Mouse (Mus musculus) thymus, postnatal 25 days (tissue): ENCODE data around the gene Map6.

ENCODE experiments used
- DNase-seq: peaks from one replicate; pipeline ENCODE4 v3.0.0; 2022

Map6 gene

DNA sequence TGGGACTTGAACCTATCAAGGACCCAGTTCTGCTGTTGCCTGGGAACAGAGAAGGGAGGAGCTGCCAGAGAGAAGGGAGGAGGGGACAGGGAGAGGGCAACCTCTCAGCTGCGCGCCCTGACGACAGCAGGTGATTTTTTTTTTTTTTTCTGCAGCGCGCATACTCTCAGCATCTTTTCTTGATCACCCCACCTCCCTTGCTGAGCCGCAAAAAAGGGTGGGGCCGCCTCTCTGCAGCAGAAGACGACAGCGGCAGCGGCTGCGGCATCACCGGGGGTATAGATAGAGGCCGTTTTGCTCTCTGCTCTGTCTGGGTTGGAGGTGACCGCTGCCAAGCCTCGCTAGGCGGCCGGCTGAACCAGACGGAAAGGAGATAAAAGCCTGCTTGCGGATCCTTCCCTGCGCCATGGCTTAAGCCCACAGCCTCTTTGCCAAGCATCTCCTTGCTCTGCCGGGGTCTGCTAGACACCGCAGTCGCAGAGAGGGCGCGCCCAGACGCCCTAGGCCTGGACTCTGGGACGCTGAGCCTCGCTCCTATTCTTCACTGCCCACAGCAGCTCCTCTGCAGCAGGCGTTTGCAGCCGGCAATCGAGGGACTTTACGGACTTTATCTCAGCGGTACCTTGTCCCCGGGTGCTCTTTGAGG lies at the start of gene Map6:
Map6 (plus strand) TSS at position 197 of the 646 bp plus-strand sequence.
- DNase-seq: peak; percentile 13

DNA sequence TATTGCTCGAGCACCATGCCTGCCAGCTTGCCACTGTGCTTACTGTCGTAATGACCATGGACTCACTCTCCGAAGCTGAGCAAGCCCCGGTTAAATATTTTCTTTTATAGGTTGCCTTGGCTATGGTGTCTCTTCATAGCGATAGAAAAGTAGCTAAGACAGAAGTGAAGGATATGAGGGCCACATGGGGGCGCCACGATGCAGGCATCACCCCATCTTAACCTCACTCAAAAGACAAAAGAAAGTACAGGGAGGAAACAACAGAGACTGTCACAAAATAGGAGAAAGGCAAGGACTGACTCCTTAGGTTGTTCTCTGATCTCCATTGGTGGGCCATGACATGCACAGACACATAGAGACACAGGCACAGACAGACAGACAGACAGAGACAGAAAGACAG lies 43.0 kb upstream of the Map6 start:
- DNase-seq: no peak

DNA sequence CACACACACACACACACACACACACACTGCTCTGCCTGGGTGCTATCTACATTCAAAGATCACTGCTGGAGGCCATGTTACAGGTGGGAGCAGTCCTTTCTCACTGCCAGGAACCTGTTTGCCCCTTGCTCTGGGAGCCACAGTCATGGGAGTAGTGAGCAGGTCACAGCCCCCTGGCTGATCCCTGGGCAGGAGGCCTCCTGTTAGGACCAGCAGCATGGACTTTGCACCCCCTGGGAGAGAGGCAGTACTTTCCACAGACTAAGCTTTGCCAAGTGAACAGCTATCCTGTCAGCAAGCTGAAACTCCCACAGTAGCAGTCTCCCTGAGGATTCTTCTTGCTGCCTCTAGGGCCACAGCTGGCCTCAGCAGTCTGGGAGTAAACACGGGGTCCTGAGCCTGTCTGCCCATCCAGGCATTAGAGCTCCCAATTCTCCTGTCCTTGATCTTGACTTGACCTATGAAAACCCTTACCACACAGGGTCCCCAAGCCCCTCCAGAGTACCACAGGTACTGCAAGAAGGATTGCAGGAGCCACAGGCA lies 42.5 kb upstream of the Map6 start:
- no peak for DNase-seq

DNA sequence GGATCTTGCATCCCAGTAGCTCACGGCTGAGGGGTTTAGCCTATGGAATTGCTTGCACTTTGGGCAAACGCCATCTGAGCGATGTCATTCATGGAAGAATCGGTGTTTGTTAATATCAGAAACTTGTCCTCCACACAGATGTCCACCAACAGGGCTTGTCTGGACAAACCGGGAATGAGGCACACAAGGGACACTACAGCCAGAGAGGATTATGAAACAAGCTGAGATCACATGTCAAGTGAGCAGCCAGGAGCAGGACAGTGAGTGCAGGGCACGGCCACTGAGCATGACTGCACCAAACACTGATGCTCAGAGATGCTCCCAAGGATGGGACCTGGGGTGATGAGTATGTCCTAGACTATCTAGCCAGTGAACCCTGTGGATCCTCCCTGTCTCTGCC lies 41.8 kb upstream of the Map6 start:
- no peak for DNase-seq

DNA sequence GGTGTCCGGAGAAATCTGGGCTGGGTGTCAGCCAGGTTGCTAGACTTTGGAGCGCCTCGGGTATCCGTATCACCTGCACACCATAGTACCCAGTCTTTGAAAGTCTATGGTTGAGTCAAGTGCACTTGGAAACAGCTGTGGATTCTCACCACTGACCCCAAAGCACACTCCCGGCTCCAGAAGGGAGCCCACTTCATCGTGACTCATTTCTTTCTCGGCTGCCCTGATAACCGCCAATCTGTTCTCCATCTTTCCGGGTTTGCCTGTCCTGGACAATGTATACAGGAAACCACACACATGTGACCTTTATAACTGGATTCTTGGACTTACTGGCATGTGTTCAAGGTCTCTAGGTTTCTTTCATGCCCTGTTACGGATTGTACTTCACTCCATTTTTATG lies 40.6 kb upstream of the Map6 start:
- DNase-seq: no peak

DNA sequence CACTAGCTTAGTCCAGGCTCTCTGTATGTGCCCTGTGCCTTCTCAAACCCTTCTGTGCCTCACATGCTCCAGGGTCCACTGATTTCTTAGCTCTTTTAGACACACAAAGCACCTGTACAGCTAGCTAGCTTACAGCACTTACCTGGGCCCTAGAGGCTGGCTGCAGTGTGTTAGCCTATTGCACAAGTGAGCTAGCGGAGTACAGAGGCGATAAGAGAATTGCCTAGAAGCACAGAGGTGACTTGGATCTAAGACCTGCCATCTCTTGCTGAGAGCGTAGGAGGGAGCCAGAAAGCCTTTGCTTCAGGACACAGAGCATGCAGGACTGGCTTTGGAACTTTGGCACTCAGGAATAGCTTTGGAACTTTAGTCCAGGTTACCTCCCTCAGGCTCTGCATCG lies 40.0 kb upstream of the Map6 start:
- no peak for DNase-seq

DNA sequence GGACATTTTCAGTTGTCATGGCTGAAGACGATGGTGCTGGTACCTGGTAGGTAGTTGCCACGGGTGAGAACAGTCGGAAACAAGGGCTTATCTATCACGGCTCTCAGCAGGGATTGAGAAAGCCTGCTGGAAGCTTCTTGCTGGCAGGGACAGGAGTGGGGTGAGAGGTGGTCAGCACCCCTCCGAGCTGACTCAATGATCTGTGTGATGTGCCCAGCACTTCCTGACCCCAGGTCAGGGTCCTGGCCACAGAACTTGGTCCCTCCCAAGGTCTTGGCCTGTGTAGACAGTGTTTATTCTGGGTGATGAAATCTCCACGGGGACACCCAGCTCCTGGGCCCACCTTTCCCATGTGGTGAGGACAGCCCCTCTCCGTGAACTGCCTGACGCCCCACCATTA lies 38.4 kb upstream of the Map6 start:
- DNase-seq: no peak

DNA sequence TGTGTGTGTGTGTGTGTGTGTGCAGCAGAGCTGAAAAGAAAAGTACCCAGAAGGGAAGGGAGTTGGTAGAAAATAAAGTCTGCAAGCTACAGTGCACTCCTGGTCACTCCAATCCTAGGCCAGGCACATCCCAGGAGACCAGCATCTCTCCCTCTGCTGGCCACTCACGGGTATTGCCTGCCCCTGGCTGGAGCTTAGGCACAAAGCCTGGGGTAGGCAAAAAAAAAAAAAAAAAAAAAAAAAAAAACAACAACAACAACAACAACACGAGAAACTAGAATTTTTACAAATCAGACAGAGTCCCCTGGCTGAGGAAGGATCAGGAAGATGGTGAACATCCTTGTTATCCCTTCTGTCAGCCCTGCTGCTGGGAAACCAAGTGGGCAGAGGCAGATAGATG lies 37.8 kb upstream of the Map6 start:
- no peak for DNase-seq

DNA sequence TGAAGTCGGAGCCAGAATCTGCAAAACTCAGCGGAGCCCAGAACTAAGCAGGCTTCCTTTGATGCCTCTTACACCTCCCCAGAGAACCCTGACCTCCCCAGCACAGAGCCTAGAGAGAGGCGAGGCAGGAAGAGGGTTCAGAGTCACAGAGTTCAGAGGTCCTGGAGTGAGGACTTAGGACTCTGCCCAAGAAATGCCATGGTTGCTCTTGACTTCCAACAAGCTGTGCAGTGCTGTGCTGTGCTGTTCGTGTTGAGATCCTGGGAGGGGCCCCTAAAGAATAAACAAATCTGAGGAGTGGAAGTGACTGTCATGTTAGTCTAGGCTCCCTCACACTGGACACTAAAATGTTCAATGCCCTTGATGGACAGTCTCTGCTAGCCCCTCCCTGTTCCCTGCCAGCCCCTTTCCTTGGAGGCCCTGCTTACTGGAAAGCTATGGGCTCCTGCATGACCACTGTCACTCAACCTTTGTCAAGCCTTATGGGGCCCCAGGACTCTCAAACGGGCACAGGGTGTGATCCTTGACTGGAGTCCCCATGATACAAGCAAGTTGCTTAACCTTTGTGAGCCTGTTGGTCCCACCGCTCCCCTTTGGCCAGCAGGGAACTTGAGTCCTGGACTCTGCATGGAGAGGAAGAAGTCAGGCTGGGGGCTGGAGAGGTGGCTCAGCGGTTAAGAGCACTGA lies 37.0 kb upstream of the Map6 start:
- DNase-seq: no peak

DNA sequence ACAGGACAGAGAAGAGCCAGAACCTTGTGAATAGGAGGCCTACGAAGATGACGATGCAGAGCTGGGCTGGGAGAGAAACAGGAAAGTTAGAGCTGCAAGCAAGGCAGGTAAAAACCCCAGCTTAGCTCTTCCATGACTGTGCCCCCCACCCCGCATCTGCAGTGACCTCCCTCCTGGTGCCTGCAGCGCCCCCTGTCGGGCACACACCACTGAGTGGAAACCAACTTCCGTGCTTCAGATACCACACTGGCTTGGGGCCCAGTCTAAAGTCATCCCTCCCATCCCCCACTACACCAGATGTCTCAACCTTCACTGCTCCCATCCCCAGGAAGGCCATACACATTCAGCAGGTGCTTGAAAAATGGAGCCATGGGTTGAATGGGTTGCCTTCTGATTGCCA lies 34.7 kb upstream of the Map6 start:
- no peak for DNase-seq

DNA sequence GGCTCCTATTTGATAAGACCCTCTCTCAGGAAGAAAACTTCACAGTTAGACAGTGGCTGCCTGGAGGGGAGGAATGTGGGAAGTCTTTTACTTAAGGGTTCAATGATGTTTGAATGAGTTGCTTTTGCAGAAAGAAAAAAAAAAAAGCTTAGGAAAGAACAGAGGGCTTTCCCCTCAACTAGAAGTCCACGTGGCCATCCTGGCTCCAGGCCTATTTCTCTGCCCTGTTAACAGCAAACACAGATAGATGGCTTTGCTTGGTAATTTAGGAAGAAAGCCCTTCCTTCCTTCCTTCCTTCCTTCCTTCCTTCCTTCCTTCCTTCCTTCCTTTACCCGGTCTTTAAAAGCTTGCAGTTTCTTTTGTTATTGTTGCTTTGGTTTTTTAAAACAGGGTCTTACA lies 32.3 kb upstream of the Map6 start:
- no peak for DNase-seq

DNA sequence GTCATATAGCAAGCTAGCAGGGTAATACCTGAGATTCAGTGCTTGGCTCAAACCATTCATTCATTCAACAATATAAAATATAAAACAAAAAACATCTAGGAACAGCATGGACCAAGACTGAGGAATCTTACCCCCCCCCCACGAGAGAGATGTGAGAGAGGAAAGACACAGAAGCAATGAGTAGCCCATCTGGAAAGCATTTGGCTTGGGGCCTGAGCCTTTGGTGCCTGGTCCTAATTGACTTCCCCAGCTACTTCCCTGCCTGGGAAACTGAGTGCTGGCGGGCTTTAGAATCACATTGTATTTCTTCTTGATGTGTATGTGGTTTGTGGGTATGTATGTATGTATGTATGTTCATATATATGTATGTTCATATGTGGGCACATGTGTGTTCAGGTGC lies 31.6 kb upstream of the Map6 start:
- no peak for DNase-seq

DNA sequence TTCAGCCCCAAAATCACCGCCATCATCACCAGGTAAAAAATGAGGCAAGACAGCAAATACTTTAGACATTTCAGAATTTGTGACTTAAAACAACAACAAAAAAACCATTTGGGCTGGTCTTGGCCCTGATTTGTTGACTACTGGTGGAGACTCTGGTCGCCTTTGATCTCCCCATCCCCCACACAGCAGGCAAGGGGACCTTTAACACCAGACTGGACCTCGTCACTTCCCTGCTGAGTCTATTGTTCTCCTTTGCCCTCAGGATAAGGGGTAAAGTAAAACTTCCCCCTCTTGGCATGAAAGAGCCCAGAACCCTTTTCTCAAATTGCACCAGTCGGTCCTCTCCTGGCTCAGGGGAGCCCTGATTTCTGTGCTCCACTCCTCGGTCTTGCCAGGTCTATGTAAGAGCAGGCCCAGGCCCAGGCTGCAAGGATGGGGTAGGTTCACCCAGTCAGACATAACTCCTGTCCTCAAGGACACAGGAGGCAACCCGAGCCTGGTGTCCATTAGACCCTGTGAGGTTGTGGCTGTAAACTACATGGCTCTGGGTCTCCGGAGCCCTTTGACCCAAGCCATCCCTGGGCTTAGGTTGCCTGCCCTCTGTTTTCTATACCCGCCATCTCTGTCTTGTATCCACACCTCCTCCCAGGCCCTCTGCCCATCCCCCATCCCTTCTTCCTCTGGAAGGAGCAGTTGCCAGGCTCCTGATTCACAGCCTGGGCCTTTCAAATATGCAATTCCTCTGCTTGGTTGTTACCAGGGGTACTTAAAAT lies 30.2 kb upstream of the Map6 start:
- no peak for DNase-seq

DNA sequence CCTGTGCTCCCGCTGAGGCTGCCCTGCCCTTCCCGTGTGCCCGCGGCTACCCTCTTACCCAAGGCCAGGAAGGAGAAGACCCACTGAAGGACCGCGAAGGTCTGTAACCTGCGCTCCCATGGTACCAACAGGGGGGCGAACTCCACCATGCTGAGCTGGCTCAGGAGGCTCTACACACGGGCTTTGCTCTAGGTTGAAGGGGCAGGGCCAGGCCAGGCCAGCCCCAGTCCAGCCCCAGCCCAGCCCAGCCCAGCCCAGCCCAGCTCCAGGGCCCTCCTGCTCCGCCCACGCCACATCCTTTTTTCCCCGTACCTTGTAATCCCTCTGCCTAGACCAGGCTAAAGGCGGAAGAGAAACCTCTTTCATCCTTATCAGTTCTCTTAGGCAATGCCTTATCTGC lies 28.8 kb upstream of the Map6 start, which contains the start of gene Mogat2:
Mogat2 (minus strand) TSS at position 203 of the 400 bp plus-strand sequence.
- DNase-seq: no peak

DNA sequence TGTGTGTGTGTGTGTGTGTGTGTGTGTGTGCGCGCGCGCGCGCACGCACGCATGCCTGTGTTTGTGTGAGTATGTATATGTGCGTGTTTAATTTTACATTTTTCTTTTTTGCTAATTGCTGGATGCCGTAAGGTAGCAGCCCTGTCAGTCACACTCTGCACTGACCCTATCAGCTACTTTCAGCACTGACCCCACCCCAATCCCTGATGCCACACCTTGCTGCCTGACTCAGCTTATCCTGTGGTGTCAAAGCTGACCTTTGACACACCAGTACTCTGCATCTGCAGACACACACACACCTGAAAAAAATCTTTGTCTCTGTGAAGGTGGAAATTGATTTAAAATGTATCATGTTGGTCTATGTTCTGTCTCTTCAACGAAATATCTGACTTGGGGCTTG lies 25.1 kb upstream of the Map6 start:
- DNase-seq: no peak

DNA sequence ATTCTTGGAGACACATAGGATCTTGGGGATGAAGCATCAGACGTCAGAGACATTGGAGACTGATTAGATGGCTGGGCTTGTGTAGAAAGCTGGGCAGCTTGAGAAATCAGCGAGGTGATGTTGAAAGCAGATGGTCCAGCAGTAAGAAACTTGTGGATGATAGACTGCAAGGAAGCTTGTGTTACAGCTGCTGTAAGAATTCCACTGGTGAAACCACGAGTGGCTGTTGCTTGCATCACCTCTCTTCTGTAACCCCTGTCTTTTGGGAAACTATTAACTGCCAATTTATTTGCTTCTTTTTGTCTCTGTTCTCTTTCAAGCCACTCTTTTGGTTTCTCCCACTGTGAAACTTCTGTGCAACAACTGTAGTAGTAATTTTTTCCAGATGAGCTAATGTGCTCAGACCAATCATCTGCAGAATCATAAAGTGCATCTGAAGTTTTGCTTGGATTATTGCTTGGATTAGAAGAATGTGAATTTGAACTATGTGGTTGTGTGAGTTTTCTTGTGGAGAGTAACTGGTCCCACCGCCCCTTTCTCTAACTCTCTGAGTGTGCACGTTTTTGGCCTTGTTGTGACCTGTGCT lies 19.0 kb upstream of the Map6 start:
- DNase-seq: no peak

DNA sequence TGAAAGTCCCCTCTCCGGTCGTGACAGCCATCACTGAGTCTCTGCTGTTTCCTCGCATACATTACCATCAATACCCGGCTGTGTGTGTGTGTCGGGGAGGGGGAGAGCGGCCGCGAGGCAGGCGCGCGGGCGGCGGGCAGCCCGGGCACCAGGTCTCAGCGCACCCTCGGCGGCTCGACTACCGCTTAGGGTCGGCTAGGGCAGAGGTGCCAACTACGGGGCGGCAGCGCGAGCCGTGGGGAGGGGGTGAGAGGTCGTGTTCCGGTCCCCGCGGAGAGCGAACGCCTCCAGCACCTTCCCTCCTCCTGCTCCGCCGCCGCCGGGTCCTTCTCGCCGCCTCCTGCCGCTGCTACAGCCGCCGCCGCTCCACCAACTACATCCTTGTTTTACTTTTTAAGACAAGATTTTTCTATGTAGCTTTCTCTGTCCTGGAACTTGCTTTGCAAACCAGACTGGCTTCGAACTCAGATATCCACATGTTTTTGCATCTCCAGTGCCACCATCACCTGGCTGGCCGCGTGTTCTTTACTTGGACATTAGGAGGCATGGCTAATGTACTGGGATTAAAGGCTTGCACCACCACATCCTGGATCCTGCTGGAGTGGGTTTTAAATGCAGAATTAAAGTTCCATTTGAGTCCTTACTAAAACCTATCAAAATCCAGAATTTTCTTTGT lies 18.2 kb upstream of the Map6 start:
- DNase-seq: peak; percentile 31

DNA sequence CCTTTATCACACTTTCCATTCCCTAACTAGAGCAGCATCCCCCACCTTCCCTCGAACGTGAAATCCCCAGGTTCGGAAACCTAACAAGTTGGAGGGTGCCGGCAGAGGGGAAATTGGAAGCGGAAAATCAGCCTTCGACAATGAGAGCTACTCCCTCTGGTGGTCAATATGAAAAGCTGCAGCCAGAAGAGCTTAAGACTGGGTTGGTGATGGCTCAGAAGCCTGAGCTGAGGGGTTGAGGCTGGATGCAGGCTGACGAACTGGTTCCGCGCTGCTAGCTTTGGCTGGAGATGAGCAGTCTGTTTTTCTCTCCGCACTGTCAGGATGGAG lies 17.7 kb upstream of the Map6 start:
- DNase-seq: peak; percentile 16

DNA sequence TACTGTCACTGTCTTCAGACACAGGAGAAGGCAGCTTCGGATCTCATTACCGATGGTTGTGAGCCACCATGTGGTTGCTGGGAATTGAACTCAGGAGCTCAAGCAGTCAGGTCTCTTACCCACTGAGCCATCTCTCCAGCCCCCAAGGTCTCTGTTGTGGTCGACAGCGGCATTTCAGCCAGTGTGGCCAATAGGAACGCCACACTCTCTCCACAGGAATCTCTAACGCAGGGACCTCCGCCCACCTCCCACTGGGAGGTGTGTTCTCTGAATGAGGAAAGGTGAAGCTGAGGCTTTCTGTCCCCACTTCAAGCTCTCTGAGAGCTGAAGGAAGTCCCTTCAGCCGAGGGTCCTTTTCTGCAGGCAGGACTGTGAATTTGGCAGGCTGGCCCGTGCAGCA lies 16.9 kb upstream of the Map6 start:
- no peak for DNase-seq

DNA sequence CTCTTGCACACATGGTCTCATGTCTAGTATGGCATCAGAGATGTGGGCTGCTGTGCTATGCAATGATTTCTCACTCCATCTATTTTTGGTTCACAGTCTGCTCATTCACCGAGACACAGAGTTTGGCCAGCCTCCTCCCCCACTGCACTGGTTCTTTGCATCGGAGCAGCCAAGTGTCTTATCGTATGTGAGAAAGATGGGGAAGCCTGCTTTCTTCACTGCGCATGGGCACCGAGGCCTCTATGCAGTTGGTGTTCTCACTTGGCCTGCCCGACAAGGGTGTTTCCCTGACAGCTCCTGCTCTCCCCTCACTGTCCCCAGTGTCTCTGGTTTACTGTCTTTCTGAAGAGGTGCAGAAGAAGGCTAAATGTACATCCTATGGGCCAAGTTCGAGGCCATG lies 12.2 kb upstream of the Map6 start:
- no peak for DNase-seq

DNA sequence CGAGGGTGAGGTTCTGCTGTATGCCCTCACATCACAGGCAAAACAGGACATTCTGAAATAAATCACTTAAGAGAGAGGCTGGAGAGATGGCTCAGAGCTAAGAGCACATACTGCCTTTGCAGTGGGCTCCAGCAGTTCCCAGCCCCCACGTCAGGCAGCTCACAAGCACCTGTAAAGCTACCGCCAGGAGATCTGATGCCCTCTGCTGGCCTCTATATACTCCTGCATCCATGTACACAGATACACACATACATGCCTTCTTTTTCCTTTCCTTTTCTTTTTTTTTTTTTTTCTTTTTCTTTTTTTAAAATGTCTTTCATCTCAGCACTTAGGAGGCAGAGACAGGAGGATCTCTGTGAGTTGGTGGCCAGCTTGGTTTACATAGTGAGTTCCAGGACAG lies 5.3 kb upstream of the Map6 start:
- no peak for DNase-seq

DNA sequence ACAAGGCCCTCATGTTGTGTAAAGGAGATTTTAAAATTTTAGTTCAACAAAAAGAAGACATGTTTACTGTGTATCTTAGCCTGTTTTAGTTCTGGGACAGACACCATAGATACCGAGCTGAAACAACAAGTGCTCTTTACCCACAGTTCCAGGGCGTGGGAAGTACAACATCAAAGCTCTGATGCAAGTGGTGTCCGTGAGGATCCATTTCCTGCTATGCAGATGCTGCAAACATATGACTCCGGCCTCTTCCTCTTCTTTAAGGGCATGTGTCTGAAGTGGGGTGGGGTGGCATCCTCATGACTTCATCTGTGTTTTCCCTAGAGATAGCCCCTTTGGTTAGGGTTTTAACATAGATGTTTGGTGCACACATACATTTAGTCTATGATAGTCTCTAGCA lies 3.7 kb upstream of the Map6 start:
- DNase-seq: no peak

DNA sequence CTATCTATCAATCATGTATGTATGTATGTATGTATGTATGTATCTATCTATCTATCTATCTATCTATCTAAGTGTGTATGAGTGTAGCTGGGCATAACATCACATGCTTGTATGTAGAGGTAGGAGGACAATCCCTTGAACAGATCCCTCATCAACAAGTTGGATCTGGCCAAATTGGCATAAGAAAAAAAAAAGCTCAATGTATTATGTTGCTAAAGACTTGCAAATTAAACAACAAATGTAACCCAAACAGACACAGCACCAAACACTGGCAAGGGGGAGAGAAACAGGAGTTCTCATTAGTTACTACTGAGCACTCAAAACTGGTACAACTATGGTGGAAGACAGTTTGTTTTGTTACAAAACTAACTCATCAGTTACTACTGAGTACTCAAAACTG lies 2.6 kb upstream of the Map6 start:
- DNase-seq: no peak
